Mouse (Mus musculus) MEL (cell line): ENCODE data around the gene Pcdh9. TPM values are rescaled to one million over a fixed set of nuclear protein-coding genes. Genes with fewer than 3 reads are reported as not detected.

Source experiments
- DNase-seq: peaks from one replicate; pipeline ENCODE4 v3.0.0; 2011; ENCODE audit warnings: low read depth, low spot score
- H3K27ac ChIP-seq: 2 replicates; pipeline ENCODE4 v1.5.1; 2012; ENCODE audit warnings: low read depth, mild to moderate bottlenecking, control low read depth, low read length, moderate library complexity; ENCODE audit not compliant: control insufficient read depth
- H3K27me3 ChIP-seq, 2 experiments: fragments of 150-350 bp in 1 of 2; sonication (generic) in 1 of 2; 2 replicates each; pipeline ENCODE4 v1.6.1; 2012; ENCODE audit warnings: low read length in 2 of 2, mild to moderate bottlenecking in 2 of 2, improper control_type of control experiment in 1 of 2, moderate library complexity in 1 of 2; ENCODE audit not compliant: insufficient read depth in 2 of 2, control insufficient read depth in 1 of 2
- H3K36me3 ChIP-seq, 2 experiments: 2 replicates each; pipeline ENCODE4 v1.6.1; 2012 to 2014; ENCODE audit warnings: low read length in 2 of 2, improper control_type of control experiment in 1 of 2, inconsistent platforms in 1 of 2, mild to moderate bottlenecking in 1 of 2; ENCODE audit not compliant: insufficient read depth in 2 of 2, control insufficient read depth in 1 of 2
- H3K4me1 ChIP-seq, 2 experiments: fragments of 150-350 bp in 1 of 2; sonication (generic) in 1 of 2; 2 replicates each; pipeline ENCODE4 v1.6.1; 2012; ENCODE audit warnings: low read length in 2 of 2, improper control_type of control experiment in 1 of 2, mild to moderate bottlenecking in 1 of 2; ENCODE audit not compliant: insufficient read depth in 2 of 2, control insufficient read depth in 1 of 2
- H3K4me3 ChIP-seq, 2 experiments: fragments of 150-350 bp in 1 of 2; sonication (generic) in 1 of 2; 2 replicates each; pipeline ENCODE4 v1.5.1; 2012; ENCODE audit warnings: low read depth in 2 of 2, low read length in 2 of 2, mild to moderate bottlenecking in 2 of 2, moderate library complexity in 2 of 2, control low read depth in 1 of 2, improper control_type of control experiment in 1 of 2; ENCODE audit not compliant: control insufficient read depth in 1 of 2, insufficient read depth in 1 of 2
- H3K79me2 ChIP-seq: 2 replicates; pipeline ENCODE4 v1.6.1; 2012; ENCODE audit warnings: mild to moderate bottlenecking, low read length, moderate library complexity; ENCODE audit not compliant: control insufficient read depth, poor library complexity, insufficient read depth
- H3K9ac ChIP-seq: 2 replicates; pipeline ENCODE4 v1.6.1; 2012; ENCODE audit warnings: low read depth, mild to moderate bottlenecking, control low read depth, low read length, moderate library complexity; ENCODE audit not compliant: control insufficient read depth, poor library complexity, severe bottlenecking
- H3K9me3 ChIP-seq: fragments of 150-350 bp; sonication (generic); replicated peaks from 2 replicates; pipeline ENCODE4 v1.6.1; 2012; ENCODE audit warnings: mild to moderate bottlenecking, low read length, improper control_type of control experiment, moderate library complexity; ENCODE audit not compliant: insufficient read depth
- BHLHE40 ChIP-seq: IDR thresholded peaks from 2 replicates; pipeline ENCODE4 v1.6.1; 2012; ENCODE audit warnings: low read depth, mild to moderate bottlenecking, inconsistent platforms, low read length, improper control_type of control experiment, borderline replicate concordance
- CHD1 ChIP-seq: IDR thresholded peaks from 2 replicates; pipeline ENCODE4 v1.6.1; 2012; ENCODE audit warnings: low read depth, mild to moderate bottlenecking, inconsistent platforms, low read length, improper control_type of control experiment
- CHD2 ChIP-seq: IDR thresholded peaks from 2 replicates; pipeline ENCODE4 v1.6.1; 2011; ENCODE audit warnings: low read length, improper control_type of control experiment
- E2F4 ChIP-seq: IDR thresholded peaks from 2 replicates; pipeline ENCODE4 v1.6.1; 2011; ENCODE audit warnings: low read depth, low read length, improper control_type of control experiment, borderline replicate concordance
- ETS1 ChIP-seq: IDR thresholded peaks from 2 replicates; pipeline ENCODE4 v1.6.1; 2012; ENCODE audit warnings: low read depth, mild to moderate bottlenecking, inconsistent platforms, low read length, improper control_type of control experiment, moderate library complexity
- HCFC1 ChIP-seq: IDR thresholded peaks from 2 replicates; pipeline ENCODE4 v1.6.1; 2012; ENCODE audit warnings: low read depth, mild to moderate bottlenecking, inconsistent platforms, low read length, improper control_type of control experiment, moderate library complexity
- JUND ChIP-seq: IDR thresholded peaks from 2 replicates; pipeline ENCODE4 v1.6.1; 2011; ENCODE audit warnings: low read depth, mild to moderate bottlenecking, improper control_type of control experiment, low read length
- MAFK ChIP-seq: IDR thresholded peaks from 2 replicates; pipeline ENCODE4 v1.6.1; 2011; ENCODE audit warnings: low read depth, mild to moderate bottlenecking, low read length, improper control_type of control experiment, borderline replicate concordance
- MAX ChIP-seq: IDR thresholded peaks from 2 replicates; pipeline ENCODE4 v1.6.1; 2011; ENCODE audit warnings: low read length, improper control_type of control experiment
- MEF2A ChIP-seq: IDR thresholded peaks from 2 replicates; pipeline ENCODE4 v1.6.1; 2014; ENCODE audit warnings: low read depth, mild to moderate bottlenecking, inconsistent platforms, low read length, improper control_type of control experiment; ENCODE audit not compliant: poor library complexity, insufficient replicate concordance, severe bottlenecking; ENCODE audit errors: extremely low read depth
- NELFE ChIP-seq: IDR thresholded peaks from 2 replicates; pipeline ENCODE4 v1.6.1; 2011; ENCODE audit warnings: low read depth, low read length, improper control_type of control experiment
- POLR2AphosphoS5 ChIP-seq: IDR thresholded peaks from 2 replicates; pipeline ENCODE4 v1.6.1; 2012; ENCODE audit warnings: low read depth, borderline replicate concordance, mild to moderate bottlenecking, inconsistent platforms, low read length, moderate library complexity, mixed read lengths
- RCOR1 ChIP-seq: IDR thresholded peaks from 2 replicates; pipeline ENCODE4 v1.6.1; 2012; ENCODE audit warnings: low read depth, mild to moderate bottlenecking, inconsistent platforms, low read length, improper control_type of control experiment
- SIN3A ChIP-seq: IDR thresholded peaks from 2 replicates; pipeline ENCODE4 v1.6.1; 2012; ENCODE audit warnings: low read length, improper control_type of control experiment, inconsistent platforms
- SMC3 ChIP-seq: IDR thresholded peaks from 2 replicates; pipeline ENCODE4 v1.6.1; 2011; ENCODE audit warnings: low read depth, low read length, improper control_type of control experiment
- TAL1 ChIP-seq: IDR thresholded peaks from 2 replicates; pipeline ENCODE4 v1.6.1; 2012; ENCODE audit warnings: mild to moderate bottlenecking, inconsistent platforms, low read length, moderate library complexity, mixed read lengths
- TCF12 ChIP-seq: IDR thresholded peaks from 2 replicates; pipeline ENCODE4 v1.6.1; 2014; ENCODE audit warnings: low read depth, mild to moderate bottlenecking, inconsistent platforms, low read length, improper control_type of control experiment, moderate library complexity
- UBTF ChIP-seq: IDR thresholded peaks from 2 replicates; pipeline ENCODE4 v1.6.1; 2012; ENCODE audit warnings: low read depth, mild to moderate bottlenecking, inconsistent platforms, low read length, improper control_type of control experiment, moderate library complexity, borderline replicate concordance; ENCODE audit not compliant: insufficient read depth
- USF2 ChIP-seq, 2 experiments: IDR thresholded peaks; 2 replicates each; pipeline ENCODE4 v1.6.1; 2011 to 2012; ENCODE audit warnings: improper control_type of control experiment in 2 of 2, low read length in 2 of 2, borderline replicate concordance in 1 of 2, inconsistent platforms in 1 of 2, low read depth in 1 of 2, mild to moderate bottlenecking in 1 of 2; ENCODE audit not compliant: insufficient read depth in 1 of 2
- ZKSCAN1 ChIP-seq: IDR thresholded peaks from 2 replicates; pipeline ENCODE4 v1.6.1; 2012; ENCODE audit warnings: low read depth, mild to moderate bottlenecking, inconsistent platforms, low read length, improper control_type of control experiment, moderate library complexity
- ZMIZ1 ChIP-seq: IDR thresholded peaks from 2 replicates; pipeline ENCODE4 v1.6.1; 2012; ENCODE audit warnings: low read depth, mild to moderate bottlenecking, inconsistent platforms, low read length, improper control_type of control experiment, moderate library complexity
- polyA plus RNA-seq, 2 experiments: library from polyadenylated mRNA; stranded (reverse) in 1 of 2; unstranded in 1 of 2; fragments of >175 nt in 1 of 2; fragments of >200 nt in 1 of 2; gene quantifications; 2 replicates each; pipeline versions ENCODE4 v1.2.1 to v1.2.4; 2012; ENCODE audit warnings: low replicate concordance in 2 of 2, low read depth in 1 of 2; ENCODE audit not compliant: insufficient read length in 2 of 2, insufficient read depth in 1 of 2, missing spikeins in 1 of 2
- total RNA-seq: library from RNA; depleted of rRNA; stranded (reverse); fragments of 300-350 nt; gene quantifications from 2 replicates; pipeline ENCODE4 v1.2.3, GENCODE M21; 2012

The Pcdh9 gene
- total and polyA plus RNA-seq, 3 experiments = not detected

DNA sequence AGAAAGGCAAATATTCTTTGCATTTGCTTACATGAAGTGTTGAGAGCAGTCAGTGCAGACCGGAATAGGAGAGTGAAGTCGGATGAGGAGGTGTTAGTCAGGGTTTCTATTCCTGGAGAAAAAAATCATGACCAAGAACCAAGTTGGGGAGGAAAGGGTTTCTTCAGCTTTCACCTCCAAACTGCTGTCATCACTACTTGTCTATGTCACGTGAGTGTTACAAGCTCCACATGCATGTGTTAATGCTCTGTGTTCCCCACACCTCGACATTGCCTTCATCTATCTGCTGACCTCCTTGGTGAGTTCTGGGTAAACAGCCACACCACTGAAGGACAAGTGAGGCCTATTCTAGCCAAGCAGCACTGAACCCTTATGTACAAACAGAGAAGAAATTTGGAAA lies 797.7 kb downstream of the Pcdh9 start:
- Histone ChIP-seq H3K4me3 (no peak overlapping the region), H3K79me2 (no peaks in the 10 kb centered on the region), H3K27ac (no peak overlapping the region), H3K36me3 (no peaks in the 10 kb centered on the region), H3K27me3 (no peaks in the 10 kb centered on the region), H3K4me1 (no peaks in the 10 kb centered on the region), H3K9me3 (no peaks in the 10 kb centered on the region), H3K9ac (no peak overlapping the region)
- no peak for DNase-seq
- TF ChIP-seq JUND = no peak
- TF ChIP-seq E2F4 = no peak

- Histone ChIP-seq H3K9ac (no peak overlapping the region), H3K79me2 (no peaks in the 10 kb centered on the region), H3K4me1 (no peaks in the 10 kb centered on the region), H3K27ac (no peak overlapping the region), H3K4me3 (no peak overlapping the region), H3K27me3 (no peaks in the 10 kb centered on the region), H3K36me3 (no peaks in the 10 kb centered on the region), H3K9me3 (no peaks in the 10 kb centered on the region)
- TF ChIP-seq ZMIZ1 (no peak), SMC3 (no peak), HCFC1 (no peak), RCOR1 (no peak), USF2 (IDR thresholded peaks at IDR 0.05; ENCODE audit: borderline replicate concordance in 1 of 2, insufficient read depth in 1 of 2, low read depth in 1 of 2, low read length in 2 of 2) (no peak), ETS1 (no peak), UBTF (no peak), NELFE (no peak), POLR2AphosphoS5 (no peak), SIN3A (no peak), CHD1 (no peak), MAFK (no peak), TAL1 (no peak), E2F4 (no peak), TCF12 (no peak), BHLHE40 (no peak), CHD2 (no peak), ZKSCAN1 (no peak), MEF2A (no peak), MAX (no peak)
- no peak for DNase-seq
Observed at GRCm38 (mm10) chr14:93085646-93086045, 804.8 kb downstream of the Pcdh9 start.
